Mouse (Mus musculus) heart, postnatal 4 days (tissue): ENCODE results near the gene Afg1l. TPM values are rescaled to one million over a fixed set of nuclear protein-coding genes. Genes with fewer than 3 reads are reported as not detected.

Experiments
- DNase-seq: peaks from one replicate; pipeline ENCODE4 v3.0.0; 2021
- total RNA-seq, 2 experiments: library from RNA; stranded (reverse); gene quantifications; 2 replicates each; pipeline ENCODE4 v1.2.3; 2021

The Afg1l gene
- total RNA-seq, 2 experiments from 2014 or later: 19.2 to 22.1 TPM

DNA sequence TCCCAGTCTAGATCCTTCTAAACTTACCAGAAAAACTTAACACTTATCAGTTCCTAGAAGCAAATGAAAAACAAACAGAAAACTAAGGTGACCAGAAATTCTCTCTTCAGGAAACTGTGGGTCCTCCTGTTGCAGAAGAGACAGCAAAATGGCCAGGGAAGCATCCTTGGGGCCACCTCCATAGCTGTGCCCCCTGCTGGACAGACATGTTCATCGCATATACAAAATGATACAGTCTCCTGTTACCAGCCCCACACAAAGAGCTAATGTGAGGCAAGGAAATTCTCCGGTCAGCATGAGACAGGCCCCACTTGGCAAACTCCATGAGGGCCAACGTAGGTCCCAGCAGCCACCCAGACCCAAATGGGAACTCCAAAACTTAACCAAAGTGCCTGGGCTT is 122.4 kb downstream of the Afg1l start:
- no peak for DNase-seq

DNA sequence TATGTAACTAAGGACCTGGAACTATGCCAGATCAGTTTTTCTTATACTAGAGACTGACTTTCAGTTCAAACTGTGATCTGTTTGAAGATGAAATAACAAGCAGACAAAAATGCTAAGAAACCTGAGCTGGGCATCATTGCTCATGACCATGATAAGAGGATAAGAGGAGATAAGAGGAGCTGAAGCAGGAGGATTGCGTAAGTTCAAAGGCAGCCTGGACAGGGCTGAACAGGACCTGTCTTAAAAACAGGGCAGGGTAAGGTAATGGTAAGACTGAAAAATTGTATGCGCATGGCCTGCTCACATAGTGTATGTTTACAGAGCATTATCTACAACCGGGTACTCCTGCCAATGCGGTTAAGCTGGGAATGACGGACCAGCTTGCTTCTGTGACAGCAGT is 130.4 kb downstream of the Afg1l start:
- DNase-seq: no peak

DNA sequence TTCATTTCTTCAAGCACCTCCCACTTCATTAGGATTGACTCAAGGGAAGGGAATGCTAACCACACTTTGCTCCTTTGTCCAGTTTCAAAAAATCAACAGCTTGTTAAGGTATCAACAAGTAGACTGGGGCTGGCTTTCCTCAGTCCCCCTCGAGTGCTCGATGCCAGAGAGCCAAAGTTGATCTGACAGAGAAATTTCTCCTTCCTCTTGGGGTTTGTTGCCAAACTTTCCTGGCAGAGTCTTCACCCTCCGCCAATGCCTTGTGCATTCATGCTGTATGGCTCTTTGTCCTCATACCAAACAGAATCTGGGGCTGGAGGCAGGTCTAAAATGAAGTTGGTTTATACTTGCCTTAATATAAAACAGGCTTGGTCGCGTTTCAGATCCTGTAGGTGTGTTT is 131.2 kb downstream of the Afg1l start:
- DNase-seq: no peak

DNA sequence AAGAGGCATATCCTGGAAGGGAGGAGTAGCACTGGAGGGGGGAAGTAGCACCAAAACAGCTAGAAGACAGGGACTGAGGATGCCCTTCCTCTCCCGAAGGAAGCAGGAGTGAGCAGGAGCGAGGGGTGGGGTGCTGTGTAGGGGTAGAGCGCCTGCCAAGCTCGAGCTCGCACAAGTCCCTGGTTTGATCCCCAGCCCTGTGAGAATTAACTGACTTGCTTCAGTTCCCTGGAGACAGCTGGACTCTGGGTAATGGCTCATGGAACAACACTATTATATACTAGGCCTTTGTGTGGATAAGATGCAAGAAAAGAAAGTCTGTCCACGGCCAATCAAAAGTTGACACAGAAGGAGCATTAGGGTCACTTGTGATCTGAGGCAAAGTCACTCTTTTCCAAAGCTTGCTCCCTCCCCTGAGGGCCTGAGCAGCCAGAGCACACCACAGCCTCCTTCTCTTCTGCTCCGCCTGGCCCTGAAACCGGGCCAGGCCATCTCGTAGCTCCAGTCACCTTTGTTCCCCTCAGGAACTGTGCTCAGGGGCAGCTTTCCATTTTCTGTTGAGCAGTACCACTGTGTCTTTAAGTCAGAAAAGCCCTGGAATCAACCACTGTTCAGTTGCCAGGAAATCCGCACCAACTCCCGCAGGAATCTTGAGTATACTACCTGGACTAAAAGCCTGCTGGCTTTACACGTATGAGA is 132.0 kb downstream of the Afg1l start:
- DNase-seq: no peak

DNA sequence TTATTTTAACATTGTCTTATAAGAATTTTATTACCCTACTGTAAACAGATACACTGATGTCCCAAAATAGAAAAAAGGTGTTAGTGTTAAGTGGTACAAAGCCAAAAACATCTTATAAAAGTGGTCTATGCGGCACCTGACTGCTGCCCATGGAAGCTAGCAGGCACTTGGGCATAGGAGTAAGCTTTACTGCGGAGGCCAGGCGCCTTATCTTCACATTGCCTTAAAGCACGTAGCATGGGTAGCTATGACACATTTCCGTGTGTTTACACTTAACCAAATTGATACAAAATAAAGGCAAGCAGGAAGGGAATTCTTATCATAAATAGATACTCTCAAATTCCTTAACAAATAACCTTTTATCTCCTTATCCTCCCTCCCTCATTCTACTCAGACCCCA is 135.7 kb downstream of the Afg1l start:
- no peak for DNase-seq

DNA sequence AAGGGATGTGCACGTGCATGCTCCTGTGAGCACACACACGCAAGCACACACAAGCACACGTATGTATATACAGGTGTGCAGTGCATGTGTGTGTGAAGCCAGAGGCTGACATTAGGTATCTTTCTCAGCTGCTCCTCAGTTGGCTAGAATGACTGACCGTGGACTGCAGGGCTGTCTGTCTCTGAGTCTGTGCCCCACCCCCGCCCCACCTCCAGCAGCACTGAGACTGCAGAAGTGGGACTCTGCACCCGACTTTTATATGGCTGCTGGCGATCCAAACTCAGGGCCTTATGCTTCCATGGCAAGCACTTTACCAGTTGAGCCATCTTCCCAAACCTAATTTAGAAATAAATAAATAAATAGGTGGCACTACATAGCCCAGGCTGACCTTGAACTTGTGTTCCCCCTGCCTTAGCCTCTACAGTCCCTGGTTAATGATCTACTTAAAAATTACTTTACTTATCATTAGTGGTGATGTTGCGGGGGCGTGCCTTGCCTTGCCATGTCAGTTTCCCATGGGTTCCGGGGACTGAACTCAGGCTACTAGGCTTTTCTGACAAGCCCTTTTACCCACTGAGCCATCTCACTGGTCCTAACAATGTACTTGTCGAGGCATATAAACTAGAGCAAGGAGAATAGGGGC is 136.4 kb downstream of the Afg1l start:
- no peak for DNase-seq

DNA sequence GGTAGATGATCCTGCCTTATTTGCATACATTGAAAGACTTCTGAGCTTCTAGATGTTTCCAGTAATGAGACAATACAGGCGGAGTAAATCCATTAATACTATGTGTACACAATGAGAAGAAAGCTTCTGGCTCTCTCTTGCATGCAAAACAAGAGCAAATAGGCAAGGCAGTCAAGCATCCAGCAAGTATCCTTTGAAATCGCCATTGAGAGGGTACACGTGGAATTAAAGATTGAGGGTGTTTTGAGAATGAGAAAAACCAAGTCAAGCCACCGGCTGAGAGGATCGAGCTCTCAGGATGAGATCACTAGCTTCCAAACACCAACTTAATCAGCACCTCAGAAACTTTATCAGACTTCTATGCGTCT is 138.0 kb downstream of the Afg1l start:
- no peak for DNase-seq

DNA sequence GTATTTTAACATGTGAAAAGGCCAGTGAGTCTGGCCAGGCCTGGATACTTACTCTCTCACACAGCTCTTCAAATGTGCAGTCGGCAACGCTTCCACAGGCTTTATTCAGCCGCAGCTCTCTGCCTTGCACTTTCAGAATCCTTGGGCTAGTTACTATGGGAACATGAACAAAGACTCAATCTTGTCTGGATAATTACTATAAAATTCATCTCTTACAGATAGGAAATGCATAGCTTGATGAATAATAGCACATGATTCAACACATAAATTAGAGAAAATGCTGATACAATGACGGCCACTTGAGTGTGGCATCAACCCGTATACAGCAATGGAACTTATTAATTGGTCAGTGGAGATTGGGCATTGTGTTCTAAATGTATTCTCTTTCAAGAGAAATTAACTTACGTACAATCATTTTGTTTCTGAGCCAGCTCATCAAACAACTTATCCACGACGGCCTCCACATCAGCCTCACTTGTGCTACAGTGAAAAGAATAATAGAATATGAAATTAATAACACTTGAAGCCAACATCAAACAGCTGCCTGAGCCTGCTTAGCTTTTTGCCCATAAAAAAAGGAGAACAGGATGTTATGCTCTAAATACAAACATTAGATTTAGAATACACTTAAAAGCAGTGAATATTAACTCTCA is 138.5 kb downstream of the Afg1l start:
- no peak for DNase-seq

DNA sequence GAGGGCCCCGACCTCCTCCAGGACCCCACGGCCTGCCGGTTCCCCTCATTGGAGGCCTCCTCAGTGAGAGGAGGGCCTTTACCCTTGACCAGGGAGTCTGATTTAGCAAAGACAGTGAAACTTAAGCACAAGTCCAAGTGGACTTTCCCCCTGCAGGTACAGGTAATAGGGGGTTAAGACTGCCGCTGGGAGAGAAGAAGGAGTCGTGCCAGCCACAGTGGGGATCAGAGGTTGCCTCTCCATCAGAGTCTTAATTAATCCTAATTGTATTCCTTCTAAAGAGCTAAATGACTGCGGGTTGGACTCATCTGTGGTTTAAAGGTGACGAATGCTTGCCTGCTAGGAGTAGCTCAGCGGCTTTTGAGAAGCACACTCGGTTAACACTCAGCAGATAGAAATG is 139.9 kb downstream of the Afg1l start:
- no peak for DNase-seq

DNA sequence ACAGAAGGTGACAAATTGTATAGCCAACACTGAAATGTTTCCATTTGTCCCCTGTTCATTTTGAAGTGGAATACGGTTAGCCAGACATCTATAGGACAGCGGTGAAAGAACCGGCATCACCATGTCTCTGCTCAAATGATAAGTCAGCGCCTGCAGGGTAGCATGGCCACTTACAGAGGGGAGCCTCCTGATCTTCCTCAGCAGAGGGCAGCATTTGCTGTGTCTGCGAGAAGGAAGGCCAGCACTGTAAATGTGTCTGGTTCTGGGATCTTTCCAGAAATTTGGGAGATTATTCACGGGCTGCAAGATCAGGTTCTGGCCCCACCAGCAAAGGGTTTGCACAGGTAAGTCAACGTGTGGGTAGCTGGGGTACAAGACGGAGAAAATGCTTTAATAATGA is 150.8 kb downstream of the Afg1l start:
- DNase-seq: peak; percentile 47

DNA sequence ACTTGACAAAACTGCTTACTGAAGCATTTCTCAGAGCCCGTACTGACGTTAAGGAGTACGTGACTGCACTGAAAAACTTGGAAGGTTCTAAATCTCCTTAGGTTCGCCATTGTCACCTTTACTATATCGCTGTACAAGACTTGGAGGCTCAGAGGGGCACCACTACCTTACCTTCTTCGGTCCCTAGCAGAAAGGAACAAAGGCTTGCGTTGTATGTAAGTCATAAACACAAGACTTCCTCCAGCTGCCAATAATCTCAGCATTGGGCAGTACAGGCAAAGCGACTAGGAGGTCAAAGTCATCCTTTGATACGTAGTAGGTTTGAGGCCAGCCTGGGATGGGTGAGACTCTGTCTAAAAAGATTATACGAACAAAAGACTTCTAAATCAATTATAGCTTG is 153.1 kb downstream of the Afg1l start:
- DNase-seq: no peak

DNA sequence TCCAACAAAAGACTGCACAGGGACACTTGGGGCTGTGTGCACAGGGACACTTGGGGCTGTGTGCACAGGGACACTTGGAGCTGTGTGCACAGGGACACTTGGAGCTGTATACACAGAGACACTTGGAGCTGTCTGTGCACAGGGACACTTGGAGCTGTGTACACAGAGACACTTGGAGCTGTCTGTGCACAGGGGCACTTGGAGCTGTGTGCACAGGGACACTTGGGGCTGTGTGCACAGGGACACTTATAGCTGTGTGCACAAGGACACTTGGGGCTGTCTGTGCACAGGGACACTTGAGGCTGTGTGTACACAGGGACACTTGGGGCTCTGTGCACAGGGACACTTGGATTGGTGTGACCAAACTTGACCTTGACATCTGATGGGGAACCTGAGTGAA is 154.4 kb downstream of the Afg1l start:
- DNase-seq: no peak

DNA sequence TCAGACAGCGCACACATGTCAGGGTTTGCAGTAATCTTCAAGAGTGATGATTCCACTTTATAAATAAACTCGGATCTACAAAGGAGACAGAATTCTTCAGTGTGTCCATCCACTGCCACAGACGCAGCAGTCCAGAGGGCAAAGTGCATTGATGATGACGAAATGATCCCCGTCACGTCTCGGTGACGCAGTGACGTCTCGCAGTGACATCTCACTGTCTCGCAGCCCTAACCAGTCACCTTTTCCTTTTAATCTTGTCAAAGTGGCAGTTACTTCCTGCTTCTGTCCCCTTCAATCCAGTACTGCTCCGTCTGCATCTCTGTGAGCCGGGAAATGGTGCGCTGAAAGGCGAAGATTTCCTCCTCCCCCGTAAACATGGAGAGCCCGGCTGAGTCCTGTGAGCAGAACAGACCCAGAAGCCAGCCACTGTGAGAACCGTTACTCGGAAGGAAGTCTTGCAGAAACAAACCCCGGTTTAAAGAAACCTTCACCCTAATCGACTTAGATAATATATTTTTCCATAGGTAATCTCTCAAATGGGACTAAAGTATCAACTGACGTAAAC is 165.1 kb downstream of the Afg1l start:
- no peak for DNase-seq

DNA sequence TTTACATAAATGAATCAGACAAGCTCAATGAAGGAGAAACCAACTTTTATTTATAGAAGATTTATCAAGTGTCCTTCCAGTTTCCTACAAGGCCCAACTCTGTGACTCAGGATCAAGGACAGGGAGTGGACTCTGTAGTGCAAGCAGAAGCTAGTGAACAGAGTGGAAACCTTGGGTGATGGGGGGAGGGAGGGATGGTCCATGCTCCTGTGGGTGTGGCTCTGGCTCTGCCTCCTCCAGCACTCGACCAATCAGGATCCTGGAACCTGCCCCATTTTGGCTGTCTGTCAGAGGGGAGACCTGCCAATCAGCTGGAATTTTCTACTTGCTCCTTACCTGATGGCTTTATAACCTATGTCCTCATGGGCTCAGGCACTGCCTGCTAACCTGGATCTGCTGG is 165.8 kb downstream of the Afg1l start:
- DNase-seq: no peak

DNA sequence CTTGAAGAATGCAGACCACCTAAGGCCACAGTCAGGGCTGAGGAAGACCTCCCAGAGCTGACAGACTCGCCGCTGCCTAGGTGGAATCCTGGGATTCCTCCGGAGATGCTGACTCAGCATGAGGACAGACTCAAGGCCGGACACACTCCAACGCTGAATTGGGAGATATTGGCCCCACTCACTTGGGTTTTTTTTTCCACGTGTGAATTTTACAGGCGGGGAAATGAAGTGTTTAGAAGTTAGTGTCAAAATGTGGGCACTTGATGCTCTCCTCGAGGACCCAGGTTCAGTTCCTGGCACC is 169.7 kb downstream of the Afg1l start:
- DNase-seq: no peak

DNA sequence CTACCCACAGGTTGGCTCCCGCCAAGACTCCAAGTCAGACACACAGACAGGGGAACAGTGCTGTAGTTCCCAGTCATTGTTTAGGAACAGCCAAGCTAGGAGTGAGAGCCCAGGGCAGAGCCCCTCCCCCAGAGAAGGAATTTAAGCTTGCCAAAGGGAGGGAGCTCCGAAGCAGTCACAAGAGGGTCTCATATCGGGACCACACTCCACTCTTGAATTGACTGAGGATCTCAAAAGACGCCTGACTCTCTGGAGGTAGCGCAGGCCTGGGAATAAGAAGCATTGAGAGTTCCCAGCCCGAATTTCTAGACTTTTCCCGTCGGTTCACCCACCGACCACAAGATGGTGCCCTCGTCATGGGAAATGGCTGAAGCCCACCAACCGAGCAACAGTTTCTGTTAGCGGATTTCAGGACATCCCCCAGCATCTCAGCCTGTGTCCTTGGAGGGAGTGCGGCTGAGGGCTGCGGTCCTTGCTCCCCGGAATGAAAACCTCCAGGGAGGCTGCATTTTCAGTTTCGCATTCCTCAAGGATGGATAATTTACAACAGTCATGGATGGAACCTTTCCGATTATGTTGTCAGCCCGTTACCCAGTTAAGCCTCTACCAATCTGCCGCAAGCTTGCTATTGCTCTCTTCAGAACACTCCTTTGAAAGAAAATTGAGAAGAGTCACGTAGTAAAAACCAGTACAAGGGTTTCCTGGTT is 170.2 kb downstream of the Afg1l start:
- peak; percentile 87 for DNase-seq

DNA sequence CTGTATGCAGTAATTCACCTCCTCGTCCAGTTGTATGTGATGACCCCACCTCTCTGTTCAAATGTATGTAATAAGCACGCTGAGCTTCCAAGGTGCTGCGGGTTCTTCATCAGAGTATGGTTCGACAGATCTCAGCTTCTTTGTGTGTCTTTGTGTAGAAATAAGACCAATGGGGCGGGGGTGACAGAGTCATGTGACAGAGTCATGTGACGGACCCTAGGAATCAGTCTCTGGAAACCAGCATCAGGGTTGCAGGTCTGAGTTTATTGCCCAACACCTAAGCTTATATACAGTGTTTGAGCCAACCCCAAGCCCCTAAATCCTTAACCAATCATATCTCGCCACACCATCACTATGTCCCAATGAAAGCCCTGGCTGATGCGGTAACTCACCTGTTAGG is 171.9 kb downstream of the Afg1l start:
- no peak for DNase-seq

DNA sequence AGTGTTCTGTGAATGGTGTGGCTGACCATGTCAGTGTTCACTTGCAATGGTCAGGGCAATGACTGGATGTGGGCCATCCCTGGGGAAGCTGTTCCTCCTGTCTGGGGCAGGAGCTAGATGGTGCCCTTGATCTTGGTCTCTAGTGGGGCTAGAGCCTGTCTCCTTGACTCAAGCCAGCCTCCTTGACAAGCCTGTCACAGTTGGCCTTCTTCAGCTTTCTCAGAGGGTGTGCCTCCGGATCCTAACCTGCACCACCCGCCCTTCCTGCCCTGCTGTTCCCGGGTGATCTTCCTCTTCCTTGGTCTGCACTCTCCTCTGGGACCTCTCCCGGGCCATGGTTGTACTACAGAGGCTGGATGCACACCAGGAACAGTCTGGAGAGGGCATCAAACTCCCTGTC is 177.6 kb downstream of the Afg1l start:
- DNase-seq: no peak

DNA sequence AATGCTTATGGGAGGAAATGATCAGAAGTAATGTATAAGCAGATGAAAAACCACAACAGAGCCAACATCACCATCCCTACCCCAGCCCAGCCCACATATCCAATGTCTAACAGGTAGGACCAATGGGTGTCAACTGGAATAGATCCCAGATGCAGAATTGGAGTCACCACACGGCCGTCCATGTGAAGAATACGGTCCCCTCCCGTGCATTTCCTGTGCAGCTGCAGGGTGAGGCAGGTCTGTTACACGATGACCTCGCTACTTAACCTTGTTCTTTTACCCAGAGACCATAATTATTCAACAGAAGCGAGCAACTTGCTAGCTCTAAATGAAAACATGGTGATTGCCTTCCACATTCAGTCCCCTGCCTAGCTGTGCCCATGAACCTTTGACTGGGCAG is 178.4 kb downstream of the Afg1l start:
- no peak for DNase-seq

DNA sequence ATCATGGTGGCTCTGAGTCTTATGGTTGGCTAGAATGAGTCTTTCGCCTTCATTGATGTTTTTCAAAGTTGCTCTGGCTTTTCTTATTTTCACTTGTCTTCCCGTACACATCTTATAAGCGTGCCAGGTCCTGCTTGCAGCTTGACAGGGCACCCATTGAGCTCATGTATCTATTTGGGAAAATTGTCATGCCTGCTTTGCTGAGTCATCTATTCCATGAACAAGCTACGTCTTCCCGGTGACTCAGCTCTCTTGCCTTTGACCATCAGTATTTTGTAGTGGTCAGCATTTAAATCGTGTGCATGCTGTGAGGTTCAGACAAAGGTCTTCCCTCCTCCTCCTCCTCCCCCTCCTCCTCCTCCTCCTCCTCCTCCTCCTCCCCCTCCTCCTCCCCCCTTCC is 178.9 kb downstream of the Afg1l start:
- no peak for DNase-seq

DNA sequence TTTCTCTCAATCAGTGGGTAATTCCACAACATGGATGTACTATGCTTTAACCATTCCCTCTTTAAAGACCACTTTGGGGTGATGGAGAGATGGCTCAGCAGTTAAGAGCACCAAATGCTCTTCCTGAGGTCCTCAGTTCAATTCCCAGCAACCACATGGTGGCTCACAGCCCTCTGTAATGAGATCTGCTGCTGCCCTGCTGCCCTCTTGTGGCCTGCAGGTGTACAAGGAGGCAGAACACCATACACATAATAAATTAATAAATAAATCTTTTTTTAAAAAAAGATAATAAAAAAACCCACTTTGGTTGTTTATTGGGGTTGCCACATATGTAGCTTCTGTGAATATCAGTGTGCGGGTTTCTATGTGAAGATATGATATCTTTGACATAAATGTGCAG is 180.4 kb downstream of the Afg1l start:
- no peak for DNase-seq

DNA sequence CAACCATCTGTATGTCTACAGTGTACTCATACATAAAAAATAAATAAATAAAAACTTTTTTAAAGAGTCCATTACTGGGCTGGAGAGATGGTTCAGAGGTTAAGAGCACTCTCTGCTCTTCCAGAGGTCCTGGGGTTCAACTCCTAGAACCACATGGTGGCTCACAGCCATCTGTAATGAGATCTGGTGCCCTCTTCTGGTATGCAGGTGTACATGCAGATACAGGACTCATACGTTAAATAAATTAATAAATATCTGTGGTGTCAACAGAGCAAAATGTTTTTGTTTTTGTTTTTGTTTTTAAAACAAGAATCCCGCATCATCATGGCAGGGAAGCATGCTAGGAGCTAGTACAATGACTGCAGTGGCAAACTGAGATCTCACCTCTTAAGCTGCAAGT is 181.3 kb downstream of the Afg1l start:
- no peak for DNase-seq

DNA sequence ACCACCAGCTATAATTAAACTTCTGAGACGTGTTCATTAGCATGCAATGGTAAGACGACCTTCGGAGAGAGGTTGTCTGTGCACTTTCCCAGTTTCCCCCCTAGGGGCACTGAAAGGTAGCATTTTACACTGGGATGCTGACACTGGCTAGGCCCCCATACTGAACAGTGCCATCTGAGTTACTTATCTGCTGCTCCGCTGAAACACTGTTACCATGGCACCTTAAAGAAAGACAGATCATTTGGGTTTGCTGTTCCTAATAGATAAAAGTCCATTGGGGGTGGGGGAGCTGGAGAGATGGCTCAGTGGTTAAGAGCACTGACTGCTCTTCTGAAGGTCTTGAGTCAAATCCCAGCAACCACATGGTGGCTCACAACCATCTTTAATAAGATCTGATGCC is 181.8 kb downstream of the Afg1l start:
- DNase-seq: no peak

DNA sequence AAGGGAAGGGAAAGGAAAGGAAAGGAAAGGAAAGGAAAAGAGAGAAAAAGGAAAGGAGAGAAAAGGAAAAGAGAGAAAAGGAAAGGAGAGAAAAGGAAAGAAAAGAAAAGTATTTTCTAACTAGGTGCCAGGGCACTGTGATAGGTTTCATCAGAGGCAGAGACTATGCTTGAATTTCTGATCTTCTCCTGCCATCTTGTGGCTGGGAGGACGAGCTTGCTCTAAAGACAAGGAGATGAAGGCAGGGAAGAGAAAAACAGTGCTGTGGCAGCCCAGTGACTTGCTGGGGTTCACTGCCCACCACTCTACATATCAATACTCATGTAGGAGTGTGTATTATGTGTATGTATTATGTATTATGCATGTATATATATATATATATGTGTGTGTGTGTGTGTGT is 183.3 kb downstream of the Afg1l start:
- DNase-seq: no peak
